In the genomic region with DNA sequence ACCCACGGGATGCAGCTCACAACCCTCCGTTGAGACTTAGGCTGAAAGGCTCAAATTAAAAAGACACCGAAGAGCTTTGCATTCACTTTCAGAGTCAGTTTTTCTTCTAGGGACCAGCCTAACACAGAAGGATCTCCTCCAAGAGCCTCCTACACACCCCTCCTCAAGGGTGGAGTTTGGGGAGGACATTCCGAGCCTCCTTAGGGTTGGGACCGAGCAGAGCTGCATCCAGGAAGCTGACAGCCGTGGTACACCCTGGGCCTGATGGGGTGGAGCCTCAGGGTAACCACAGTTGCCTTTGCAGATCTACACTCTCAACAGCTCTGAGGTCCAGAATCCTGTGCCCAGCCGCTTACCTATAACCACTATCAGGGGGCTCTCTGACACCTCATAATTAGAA, we compare ENCODE assay signal across 12 mouse cellular contexts. TPM values are rescaled to one million over a fixed set of nuclear protein-coding genes. Genes with fewer than 3 reads are reported as not detected.
A peak's percentile ranks its signal among the peaks of the same experiment; 100 is the strongest.
DNase-seq lines count a peak whose midpoint lies in the region; ATAC-seq and TF ChIP-seq lines count a peak whose summit lies in the region.
"Had no signal": no experiment of that assay in that cellular context is flagged by ENCODE, and none has a peak within 500 bp of the region (broad histone marks: within the 10 kb centered on the region; RNA-seq: fewer than 3 reads in every experiment).

No protein-coding gene starts in this region.

- H3K36me3 ChIP-seq in testis, adult 2 months (ENCODE audit: control insufficient read depth, insufficient read depth, low read length) = no peaks in the 10 kb centered on the region
- no peaks in the 10 kb centered on the region for H3K36me3 ChIP-seq in heart, embryonic 16.5 days (ENCODE audit: control insufficient read depth, insufficient read depth)
- H3K36me3 ChIP-seq in stomach, postnatal 0 days (ENCODE audit: control insufficient read depth, insufficient read depth, low read length) = no peaks in the 10 kb centered on the region
- H3K36me3 ChIP-seq: hindbrain, embryonic 12.5 days had no signal

- no peak; the same call in 1 of the 2 replicates for ATAC-seq in heart, embryonic 16.5 days (replicated peaks; ENCODE audit: extremely low read depth, insufficient read depth, low FRiP score)
- ATAC-seq in stomach, postnatal 0 days (ENCODE audit: low FRiP score, low TSS enrichment) = no peak; the same call in 1 of the 2 replicates
- ATAC-seq: forebrain, embryonic 13.5 days had no signal

- H3K9ac ChIP-seq in heart, embryonic 16.5 days (ENCODE audit: low read length) = no peak overlapping the region
- H3K9ac ChIP-seq in stomach, postnatal 0 days (ENCODE audit: low read length) = no peak overlapping the region
- H3K9ac ChIP-seq: forebrain, embryonic 13.5 days; hindbrain, embryonic 12.5 days had no signal

- H3K4me1 ChIP-seq in testis, adult 2 months (ENCODE audit: control insufficient read depth, insufficient read depth, low read length) = peaks cover 3% of the 10 kb centered on the region
- peaks cover 4% of the 10 kb centered on the region; the same call in 1 of the 2 replicates for H3K4me1 ChIP-seq in heart, embryonic 16.5 days (ENCODE audit: control insufficient read depth, insufficient read depth, low read length)
- H3K4me1 ChIP-seq in stomach, postnatal 0 days (replicated peaks; ENCODE audit: control insufficient read depth, insufficient read depth) = peaks cover 3% of the 10 kb centered on the region; the same call in 1 of the 2 replicates
- H3K4me1 ChIP-seq: forebrain, embryonic 13.5 days; hindbrain, embryonic 12.5 days had no signal

- no peak for TF ChIP-seq CTCF in testis, adult 2 months (IDR thresholded peaks at IDR 0.05; ENCODE audit: control insufficient read depth, insufficient read depth, insufficient replicate concordance, low read depth, low read length)
- TF ChIP-seq CTCF in stomach, postnatal 0 days (IDR thresholded peaks at IDR 0.05; ENCODE audit: low read depth) = no peak

- no peak overlapping the region for H3K4me2 ChIP-seq in heart, embryonic 16.5 days (ENCODE audit: low read depth, low read length)
- no peak overlapping the region for H3K4me2 ChIP-seq in stomach, postnatal 0 days (replicated peaks; ENCODE audit: low read depth)
- H3K4me2 ChIP-seq: forebrain, embryonic 13.5 days; hindbrain, embryonic 12.5 days had no signal

- peak; percentile 43 to 46 for DNase-seq in heart, adult 9 months (ENCODE audit: low spot score in 2 of 2)
- no peak for DNase-seq in heart, adult 8-10 months (ENCODE audit: low spot score)
- DNase-seq in testis, postnatal 14 days (ENCODE audit: low spot score) = no peak
- no peak for DNase-seq in stomach, postnatal 0 days (ENCODE audit: low spot score)
- no peak for DNase-seq in frontal cortex, postnatal 25 days (ENCODE audit: low spot score in 2 of 2)
- no peak for DNase-seq in layer of hippocampus, adult 8-10 months (ENCODE audit: low spot score in 2 of 2)
- DNase-seq: right cerebral cortex, adult 18-20 months had no signal

- TF ChIP-seq EP300 in stomach, postnatal 0 days (optimal IDR thresholded peaks at IDR 0.05) = no peak

- H3K4me3 ChIP-seq in testis, adult 2 months (ENCODE audit: control insufficient read depth, low read depth, low read length) = peak overlapping the region; percentile 84
- H3K4me3 ChIP-seq in heart, embryonic 16.5 days (ENCODE audit: low read length) = no peak overlapping the region
- H3K4me3 ChIP-seq in stomach, postnatal 0 days (ENCODE audit: low read depth, low read length) = no peak overlapping the region
- H3K4me3 ChIP-seq: forebrain, embryonic 13.5 days; hindbrain, embryonic 12.5 days had no signal

- no peaks in the 10 kb centered on the region for H3K27me3 ChIP-seq in testis, adult 2 months (ENCODE audit: control insufficient read depth, insufficient read depth, low read length)
- no peaks in the 10 kb centered on the region for H3K27me3 ChIP-seq in heart, embryonic 16.5 days (ENCODE audit: control insufficient read depth, insufficient read depth, low read length)
- H3K27me3 ChIP-seq in stomach, postnatal 0 days (ENCODE audit: control insufficient read depth, insufficient read depth, low read length) = no peaks in the 10 kb centered on the region
- H3K27me3 ChIP-seq: CH12.LX; forebrain, embryonic 13.5 days; hindbrain, embryonic 12.5 days had no signal

- WGBS in heart, embryonic 16.5 days = 62% methylated on average over 7 of the region's 7 CpGs
- WGBS in stomach, postnatal 0 days = 49% methylated on average over 7 of the region's 7 CpGs

- H3K27ac ChIP-seq in testis, adult 2 months (ENCODE audit: control insufficient read depth, insufficient read depth, low read depth, low read length) = peak overlapping the region; percentile 51; the same call in 1 of the 2 replicates
- peak overlapping the region; percentile 78 for H3K27ac ChIP-seq in heart, embryonic 16.5 days (ENCODE audit: low read length)
- H3K27ac ChIP-seq in stomach, postnatal 0 days (replicated peaks) = peak overlapping the region; percentile 84
- H3K27ac ChIP-seq: hindbrain, embryonic 12.5 days had no signal

- TF ChIP-seq POLR2A in testis, adult 2 months (IDR thresholded peaks at IDR 0.05; ENCODE audit: control insufficient read depth, low read depth, low read length) = peak; percentile 44; the same call in 1 of the 2 replicates

- no peaks in the 10 kb centered on the region for H3K9me3 ChIP-seq in heart, embryonic 16.5 days (replicated peaks; ENCODE audit: control insufficient read depth, low read length)
- no peaks in the 10 kb centered on the region for H3K9me3 ChIP-seq in stomach, postnatal 0 days (ENCODE audit: control insufficient read depth, low read length)
- H3K9me3 ChIP-seq: forebrain, embryonic 13.5 days; hindbrain, embryonic 12.5 days had no signal

RNA-seq across cellular contexts. Expression of gene Slc44a1, which starts 23.3 kb away (rescaled TPM):
- 10 to 100 TPM; 26.4 to 31.2 (median 28.9) TPM for total RNA-seq in heart, adult 8-10 months (2022)
- polyA plus RNA-seq in testis, adult 2 months (2012; rRNA removed) = 3.1 and 3.3 TPM in 2 replicates
- 15.4 and 20.3 TPM in 2 replicates for polyA plus RNA-seq in heart, embryonic 16.5 days (2015; fragmentation: Nextera tagmentation; extraction: Ambion mirVana)
- 31.9 and 33.9 TPM in 2 replicates for polyA plus RNA-seq in stomach, postnatal 0 days (2015; fragmentation: Nextera tagmentation; extraction: Ambion mirVana)
- 100 to 1,000 TPM in 1 of 4 experiments, 10 to 100 TPM in 3; 79.1 to 102 (median 92.1) TPM for total RNA-seq in layer of hippocampus, adult 8-10 months (2022)

Comparison
In these comparisons a context has a peak if more than half of its experiments do, and no peak if none do; other contexts are left out.
1. DNase-seq: peak in heart, adult 9 months (2 of 2); none in heart, adult 8-10 months (single experiment), testis, postnatal 14 days (single experiment), stomach, postnatal 0 days (single experiment), frontal cortex, postnatal 25 days (0 of 2) and layer of hippocampus, adult 8-10 months (0 of 2).
2. Peak in every context shown above with its lines, with median percentiles within 50 percentile points of each other: H3K27ac ChIP-seq.